Mouse (Mus musculus): ENCODE data around the gene Efna2. TPM values are rescaled to one million over a fixed set of nuclear protein-coding genes. Genes with fewer than 3 reads are reported as not detected.
"Not testable (repeated sequence)": the region's sequence is repeated elsewhere in the genome, so short reads cannot be mapped to it uniquely, and the experiment has no call there.

The Efna2 gene
- total and polyA plus RNA-seq, 3 experiments: 1.8 to 10.2 (median 5.2) TPM

DNA sequence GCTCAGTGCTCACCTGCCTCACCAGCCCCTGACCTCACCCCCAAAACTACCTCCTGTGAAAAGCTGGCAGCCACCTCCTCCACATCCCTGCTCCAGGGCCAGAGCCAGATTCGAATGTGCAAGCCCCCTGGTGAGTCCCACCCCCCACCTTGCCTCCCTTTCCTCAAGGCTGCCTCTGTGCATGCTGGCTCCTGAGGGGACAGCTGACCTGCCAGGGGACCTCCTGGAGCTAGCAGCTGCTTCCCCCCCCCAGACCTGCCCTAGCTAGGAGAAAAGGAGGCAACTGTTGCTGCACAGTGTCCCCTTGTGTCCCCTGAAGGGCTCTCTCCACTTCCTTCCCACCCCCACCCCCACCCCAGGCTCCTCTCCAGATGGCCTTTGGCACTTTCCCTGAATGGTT is 24.0 kb upstream of the Efna2 start:
- DNase-seq: no peak

DNA sequence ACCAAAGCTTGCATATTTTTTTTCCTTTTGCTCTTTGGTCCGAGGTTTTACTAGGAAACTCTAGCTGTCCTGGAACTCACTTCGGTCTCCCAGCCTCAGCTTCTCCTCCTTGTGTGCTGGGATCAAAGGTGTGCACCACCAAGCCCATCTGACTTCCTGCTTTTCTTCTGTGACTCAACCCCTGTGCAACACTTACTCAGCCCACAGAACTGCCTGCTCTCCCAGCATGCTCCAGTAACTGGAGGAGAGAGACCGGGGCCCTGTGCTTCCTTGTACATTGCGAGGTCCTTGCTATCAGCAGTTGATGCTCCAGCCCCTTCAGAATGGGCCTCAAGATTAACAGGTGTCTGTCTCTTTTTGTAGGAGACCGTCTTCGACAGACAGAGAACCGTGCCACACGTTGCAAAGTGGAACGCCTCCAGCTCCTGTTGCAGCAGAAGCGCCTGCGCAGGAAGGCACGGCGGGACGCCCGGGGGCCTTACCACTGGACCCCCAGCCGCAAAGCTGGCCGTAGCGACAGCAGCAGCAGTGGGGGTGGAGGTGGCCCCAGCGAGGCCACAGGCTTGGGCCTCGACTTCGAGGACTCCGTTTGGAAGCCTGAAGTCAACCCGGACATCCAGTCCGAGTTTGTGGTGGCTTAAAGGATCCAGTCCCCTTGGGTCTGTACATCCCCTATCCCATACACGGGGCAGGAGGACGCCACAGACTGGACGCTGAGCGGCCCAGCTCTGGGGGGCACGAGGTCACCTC is 23.1 kb upstream of the Efna2 start:
- DNase-seq: no peak

DNA sequence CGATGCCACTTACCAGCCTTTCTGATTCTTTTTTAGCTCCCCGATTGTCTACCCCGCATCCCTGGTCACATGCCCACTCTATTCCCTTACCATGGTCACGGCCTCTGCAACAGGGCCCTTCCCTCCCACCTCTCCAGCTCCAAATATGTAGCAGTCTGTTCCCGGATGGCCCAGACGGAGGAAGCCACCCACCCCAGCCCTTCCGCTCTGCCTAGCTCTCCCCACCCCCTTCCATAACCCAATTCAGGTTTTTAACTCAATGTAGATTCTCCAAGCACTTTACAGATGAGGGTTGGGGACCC is 22.6 kb upstream of the Efna2 start:
- DNase-seq: no peak

GRCm38 (mm10) chr10:80157141-80157929 is 21.9 kb upstream of the Efna2 start:
- no peak for DNase-seq

DNA sequence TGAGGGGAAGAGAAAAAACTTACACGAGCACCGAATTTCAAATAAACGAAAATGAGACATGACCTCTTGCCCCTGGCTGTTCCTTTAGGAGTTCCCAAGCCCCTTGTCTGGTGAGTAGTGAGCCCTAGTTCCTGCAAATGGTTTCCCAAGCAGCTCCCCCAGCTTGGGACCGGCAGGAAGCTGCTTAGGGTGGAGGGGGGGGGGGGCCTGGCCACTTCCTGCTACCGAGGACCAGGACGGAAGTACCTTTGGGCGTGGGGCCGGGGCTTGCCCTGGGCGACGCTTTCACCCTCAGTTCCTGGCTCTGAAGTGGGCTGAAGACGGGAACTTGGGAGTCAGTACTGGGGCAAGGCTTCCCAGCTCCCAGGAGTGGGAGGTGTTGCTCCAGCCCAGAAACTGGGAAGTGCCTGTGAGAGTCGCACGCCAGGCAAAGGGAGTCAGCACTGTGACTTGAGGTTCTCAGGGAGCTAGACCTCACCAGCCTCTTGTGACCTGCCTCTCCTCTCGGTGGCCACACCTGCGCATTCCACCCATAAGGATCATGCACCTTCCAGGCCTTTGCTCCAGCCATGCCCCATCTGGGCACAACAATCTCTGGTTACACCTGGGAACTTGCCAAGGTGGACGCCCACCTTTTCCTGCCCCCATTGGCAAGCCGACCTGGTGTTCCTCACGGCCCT is 20.8 kb upstream of the Efna2 start:
- peak; percentile 77 for DNase-seq

DNA sequence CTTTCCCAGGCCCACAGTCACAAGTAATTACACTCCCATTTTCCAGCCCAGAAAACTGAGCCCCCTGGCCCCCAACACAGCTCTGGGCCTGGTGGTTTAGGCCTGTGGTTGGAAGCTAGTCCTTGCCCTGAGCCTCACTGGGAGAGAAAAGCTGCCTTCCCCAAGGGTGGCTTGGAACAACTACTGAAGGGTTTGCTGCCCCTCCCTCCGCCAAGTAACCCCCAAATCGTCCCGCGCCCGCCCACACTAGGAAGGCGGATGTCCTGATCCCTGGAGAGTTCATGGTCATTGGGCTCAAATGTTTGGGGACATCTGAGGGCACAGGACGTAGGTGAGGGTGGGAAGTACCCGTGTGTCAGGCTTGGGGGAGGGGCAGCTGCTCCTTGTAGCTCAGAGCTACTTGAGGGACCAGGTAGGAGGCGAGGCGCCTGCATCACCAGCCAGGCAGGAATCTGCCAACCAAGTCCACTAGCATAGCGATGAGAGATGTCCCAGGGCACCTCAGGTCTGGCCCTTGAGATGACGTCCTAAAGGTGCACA is 20.2 kb upstream of the Efna2 start:
- peak; percentile 71 for DNase-seq

DNA sequence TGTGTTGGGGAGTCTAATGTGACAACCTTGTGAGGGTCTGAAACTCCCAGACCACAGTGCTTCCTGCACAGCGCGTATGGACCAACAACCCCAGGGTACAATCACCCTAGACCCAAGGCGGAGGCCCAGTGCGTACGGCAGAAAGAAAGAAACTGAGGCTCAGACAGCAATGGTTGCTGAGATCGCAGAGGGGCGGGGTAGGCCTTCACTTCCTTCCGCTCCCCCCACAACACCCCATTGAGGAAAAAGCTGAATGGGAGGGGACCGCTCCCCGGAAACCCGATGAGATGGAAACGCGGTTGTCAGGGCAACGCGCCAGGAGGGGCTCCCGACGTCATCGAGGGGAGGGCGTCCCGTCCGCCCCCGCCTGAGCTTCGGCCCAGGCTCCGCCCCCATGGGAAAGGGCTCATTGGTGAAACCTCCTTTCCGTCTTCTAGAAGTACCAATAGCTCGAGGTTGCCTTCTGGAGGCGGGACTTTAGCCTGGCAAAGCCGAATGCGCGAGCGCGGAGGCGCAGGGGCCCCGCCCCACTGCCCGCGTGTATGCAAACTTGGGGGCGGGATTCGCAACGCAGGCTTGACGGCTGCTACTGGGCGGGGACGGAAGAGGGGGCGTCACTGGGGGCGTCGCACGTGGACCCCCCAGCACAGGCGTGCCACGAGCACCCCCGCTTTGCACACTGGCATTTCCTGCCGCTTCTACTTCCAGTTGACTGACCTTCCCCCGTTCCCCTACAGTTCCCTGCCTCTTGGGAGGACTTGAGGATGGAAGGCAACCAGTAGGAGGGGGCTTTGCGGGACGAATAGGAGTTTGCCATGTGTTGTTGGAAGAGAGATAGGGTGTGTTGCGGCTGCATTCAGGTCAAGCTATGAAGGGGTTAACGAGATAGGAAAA is 19.5 kb upstream of the Efna2 start:
- peak; percentile 99 for DNase-seq

DNA sequence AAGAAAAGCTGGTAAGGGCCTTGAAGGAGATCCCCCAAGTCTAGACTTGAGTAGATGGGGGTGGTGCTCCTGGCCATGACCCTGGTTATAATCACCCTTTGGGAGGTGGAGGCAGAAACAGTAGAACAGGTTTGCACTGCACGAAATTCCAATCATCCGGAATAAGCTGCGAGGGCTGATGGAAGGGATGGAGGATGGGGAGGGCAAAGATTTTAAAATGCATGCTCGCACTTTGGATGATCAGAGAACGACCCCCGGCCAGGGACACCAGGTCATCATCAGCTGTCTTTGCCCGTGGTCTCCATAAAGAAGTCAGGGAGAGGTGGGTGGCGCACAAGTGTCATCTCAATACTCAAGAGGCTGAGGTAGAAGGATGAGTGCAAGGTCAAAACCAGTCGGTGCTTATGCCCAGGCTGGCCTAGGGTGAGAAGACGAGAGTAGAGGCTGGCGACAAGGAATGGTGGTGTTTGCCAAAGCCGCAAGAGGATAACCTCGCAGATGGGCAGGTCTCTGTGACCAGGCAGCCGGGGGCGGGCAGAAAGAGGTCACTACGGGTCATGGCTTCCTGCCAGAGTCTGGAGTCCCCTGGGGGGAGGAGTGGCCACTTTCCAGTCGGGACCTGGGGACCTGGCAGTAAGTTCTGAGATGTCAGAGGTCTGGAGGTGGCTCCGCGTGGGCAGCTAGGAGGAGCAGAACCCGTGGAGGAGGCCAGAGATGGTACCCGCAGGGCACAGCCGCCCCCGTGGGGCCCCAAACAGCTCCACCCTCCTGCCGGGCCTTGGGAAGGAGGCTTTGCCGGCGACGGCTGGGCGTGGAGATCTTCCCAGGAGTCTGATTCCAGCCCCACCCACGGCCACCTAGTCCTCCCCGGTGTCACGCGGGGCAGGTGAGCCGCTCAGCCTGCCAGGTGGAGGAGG is 18.6 kb upstream of the Efna2 start:
- peak; percentile 94 for DNase-seq

- peak; percentile 53 for DNase-seq
These were observed 17.6 kb upstream of the Efna2 start for GRCm38 (mm10) chr10:80161522-80162242.

DNA sequence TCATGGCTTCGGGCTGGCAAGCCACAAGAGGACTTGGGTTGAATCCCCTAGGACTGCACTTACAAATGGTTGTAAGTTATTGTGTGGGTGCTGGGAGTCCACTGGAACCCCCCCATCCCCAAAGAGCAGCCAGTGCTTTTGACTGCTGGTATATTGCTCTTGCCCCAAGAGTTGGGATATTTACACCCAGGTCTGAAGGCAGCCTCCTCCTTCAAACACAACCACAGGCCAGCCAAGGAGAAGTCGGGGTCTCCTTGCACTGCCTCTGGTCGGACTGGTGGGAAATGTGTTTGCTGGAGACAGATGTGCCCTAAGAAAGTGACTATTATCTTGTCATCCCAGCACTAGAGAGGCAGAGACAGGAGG is 17.1 kb upstream of the Efna2 start:
- peak; percentile 6 for DNase-seq

GRCm38 (mm10) chr10:80162716-80163299 is 16.5 kb upstream of the Efna2 start:
- peak; percentile 27 for DNase-seq

- peak; percentile 91 for DNase-seq
These were observed 15.6 kb upstream of the Efna2 start for GRCm38 (mm10) chr10:80163721-80164120.

DNA sequence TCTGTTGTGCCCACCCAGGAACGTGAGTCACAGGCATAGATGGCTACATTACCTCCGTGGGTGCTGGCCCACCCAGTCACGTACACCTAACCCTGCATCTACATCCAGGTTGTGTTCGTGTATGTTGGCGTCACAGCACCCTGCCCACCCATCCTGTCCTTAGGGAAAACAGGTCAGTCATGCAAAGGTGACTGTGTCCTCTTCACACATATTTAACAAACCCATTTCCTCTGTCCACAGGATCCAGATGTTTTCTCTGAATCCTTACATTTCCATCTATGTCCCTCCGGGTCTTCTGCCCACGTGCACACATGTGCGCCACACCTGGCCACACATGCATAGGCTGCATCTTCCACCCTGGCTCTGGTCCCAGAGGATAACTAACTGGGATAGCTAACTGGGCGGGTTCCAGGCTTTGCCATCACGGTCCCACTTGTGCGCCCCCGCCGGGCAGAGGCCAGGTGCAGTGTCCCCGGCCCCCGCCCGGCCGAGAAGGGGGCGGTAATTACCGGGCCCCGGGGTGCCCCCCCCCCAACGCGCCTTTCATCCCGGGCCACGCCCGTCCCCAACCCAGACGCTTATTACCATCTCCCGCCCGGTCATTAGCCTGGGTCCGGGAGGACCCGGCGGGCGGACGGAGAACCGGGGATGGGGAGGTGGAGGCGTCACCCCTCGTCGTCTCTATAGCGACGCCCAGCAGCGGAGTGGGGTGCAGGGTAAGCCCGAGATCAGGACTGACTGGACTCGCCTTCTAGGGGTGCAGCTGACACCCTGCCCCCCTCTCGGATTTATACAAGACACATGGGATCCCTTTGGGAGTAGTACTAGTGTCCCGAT is 14.9 kb upstream of the Efna2 start:
- no peak for DNase-seq

- DNase-seq: peak; percentile 97
These were observed 14.3 kb upstream of the Efna2 start for GRCm38 (mm10) chr10:80164998-80165344.

DNA sequence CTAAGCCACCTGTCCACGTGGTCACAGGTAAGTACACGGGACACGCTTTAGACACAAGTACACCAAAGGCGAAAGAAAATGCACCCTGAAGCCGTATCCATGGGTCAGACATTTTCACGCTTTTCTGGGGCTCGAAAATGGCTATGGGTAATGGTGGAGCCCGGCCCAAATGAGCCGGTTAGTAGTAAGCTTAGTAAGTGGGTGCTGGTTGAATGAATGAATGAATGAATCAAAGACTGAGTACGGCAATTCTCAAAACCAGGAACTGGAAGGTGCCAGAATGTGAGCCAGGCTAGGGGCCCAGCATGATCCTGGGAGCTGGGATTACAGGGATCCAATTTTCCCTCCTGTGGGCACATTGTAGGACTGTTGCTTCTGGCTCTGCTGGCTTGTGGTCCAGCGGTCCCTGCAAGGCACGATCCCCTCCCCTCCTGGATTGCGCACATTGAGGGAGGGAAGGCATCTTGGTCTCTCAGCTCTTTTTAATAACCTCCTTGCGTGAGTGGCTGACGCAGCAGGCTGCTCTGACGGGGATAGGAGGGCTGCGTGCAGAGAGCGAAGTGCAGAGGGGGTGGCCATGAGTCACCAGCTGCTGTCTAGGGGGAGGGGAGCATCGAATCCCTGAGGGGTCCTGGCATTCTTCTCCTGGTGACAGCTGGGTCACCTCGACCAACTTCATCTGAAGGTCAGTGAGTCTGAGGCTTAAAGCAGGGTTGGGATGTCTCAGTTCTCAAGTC is 13.7 kb upstream of the Efna2 start, which contains the start of gene Cirbp:
Gene Cirbp, plus strand, starts transcription at position 594 of the 737 bp plus-strand sequence.
- DNase-seq: peak; percentile 81

DNA sequence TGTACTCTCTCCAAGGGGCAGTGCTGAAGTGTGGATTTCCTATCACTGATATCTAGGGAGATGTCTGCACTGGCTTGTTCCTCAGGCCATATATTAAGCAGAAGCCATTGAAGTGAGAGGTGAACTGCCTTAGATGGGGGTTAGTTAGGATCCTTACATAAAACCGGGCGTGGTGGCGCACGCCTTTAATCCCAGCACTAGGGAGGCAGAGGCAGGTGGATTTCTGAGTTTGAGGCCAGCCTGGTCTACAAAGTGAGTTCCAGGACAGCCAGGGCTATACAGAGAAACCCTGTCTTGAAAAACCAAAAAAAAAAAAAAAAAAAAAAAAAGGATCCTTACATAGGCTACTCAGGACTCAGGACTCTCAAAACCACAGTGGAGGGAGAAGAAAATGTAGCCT is 13.1 kb upstream of the Efna2 start:
- not testable (repeated sequence) for DNase-seq

- DNase-seq: peak; percentile 98
These were observed 11.7 kb upstream of the Efna2 start for GRCm38 (mm10) chr10:80167460-80168037.
